Mouse (Mus musculus): ENCODE data around the gene Slbp. TPM values are rescaled to one million over a fixed set of nuclear protein-coding genes. Genes with fewer than 3 reads are reported as not detected.

Slbp gene
- polyA plus RNA-seq, 1 experiment from 2014 or later, result 208 TPM

DNA sequence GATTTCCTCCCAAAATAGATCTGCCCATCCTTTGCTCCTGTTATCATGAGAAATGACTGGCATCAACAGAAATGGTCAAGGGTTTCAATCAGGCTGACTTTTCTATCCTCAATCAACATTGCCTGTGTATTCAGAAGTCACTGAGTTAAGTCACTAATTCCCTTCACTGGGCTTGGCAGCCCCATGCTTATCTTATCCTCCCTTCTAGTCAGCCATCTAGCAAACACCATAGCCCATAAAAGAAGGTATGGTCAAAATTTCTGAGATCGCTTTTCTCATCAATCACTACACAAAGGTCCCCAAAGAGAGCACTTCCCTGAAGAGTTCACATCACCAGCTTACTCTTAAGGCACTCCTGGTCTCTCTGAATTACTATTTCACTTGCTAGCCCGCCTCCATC, 1.4 kb downstream of the Slbp start:
- Histone ChIP-seq H3K27ac (peak overlapping the region; percentile 97; the same call in 1 of the 2 replicates), H3K4me3 (replicated peaks) (peak overlapping the region; percentile 77), H3K9ac (peak overlapping the region; percentile 52; the same call in 1 of the 2 replicates), H3K9me3 (no peaks in the 10 kb centered on the region), H3K36me3 (peaks cover 50% of the 10 kb centered on the region), H3K4me1 (peaks cover 20% of the 10 kb centered on the region), H3K27me3 (replicated peaks) (no peaks in the 10 kb centered on the region), H3K4me2 (peak overlapping the region; percentile 56)
- ATAC-seq (ENCODE audit: insufficient read depth, low FRiP score, low read depth), result no peak
- WGBS, result 12% methylated on average over 2 of the region's 2 CpGs

DNA sequence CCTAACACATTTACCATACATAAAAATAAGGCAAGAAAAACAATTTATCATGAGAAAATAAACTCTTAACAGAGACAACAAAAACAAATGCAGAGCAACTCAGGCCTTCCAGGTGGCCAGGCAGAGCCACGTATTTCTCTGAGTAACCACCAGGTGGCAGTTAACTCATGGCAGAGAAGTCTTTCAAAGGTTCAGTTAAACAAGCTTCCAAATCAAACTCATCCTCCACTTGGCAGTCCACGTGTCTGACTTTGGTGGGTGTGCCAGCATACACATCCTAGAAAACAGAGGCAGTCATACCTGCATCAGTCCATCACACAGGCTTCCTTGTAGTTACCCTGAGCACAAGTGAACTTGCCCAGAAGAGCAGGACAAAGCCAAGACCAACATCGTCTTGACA, 11.7 kb downstream of the Slbp start:
- Histone ChIP-seq H3K4me1 (no peaks in the 10 kb centered on the region), H3K9ac (no peak overlapping the region), H3K9me3 (no peaks in the 10 kb centered on the region), H3K36me3 (peaks cover 41% of the 10 kb centered on the region), H3K27ac (no peak overlapping the region), H3K4me2 (no peak overlapping the region), H3K4me3 (replicated peaks) (no peak overlapping the region), H3K27me3 (replicated peaks) (no peaks in the 10 kb centered on the region)
- 33% methylated on average over 3 of the region's 3 CpGs for WGBS
- no peak for ATAC-seq (ENCODE audit: insufficient read depth, low FRiP score, low read depth)

DNA sequence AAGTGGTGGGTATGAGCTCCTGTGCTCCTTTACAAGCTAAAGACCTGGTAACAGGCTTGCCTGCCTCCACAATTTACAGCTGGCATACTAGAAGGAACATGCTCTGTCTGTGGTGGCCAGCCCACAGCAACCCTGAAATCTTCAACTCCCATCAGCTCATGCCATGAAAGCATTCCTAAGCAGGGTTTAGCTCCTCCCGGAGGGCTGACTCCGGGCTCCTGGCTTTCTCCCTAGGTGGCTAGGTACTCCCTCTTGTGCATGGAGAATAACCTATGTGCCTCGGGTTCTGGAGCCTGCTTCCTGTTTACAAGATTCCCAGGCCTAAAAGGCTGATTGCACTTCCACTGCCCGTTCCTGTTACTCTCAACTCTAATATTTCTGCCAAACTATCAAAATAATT, 13.5 kb downstream of the Slbp start:
- H3K27me3 ChIP-seq (replicated peaks), result no peaks in the 10 kb centered on the region
- no peak overlapping the region for H3K27ac ChIP-seq
- H3K9ac ChIP-seq, result no peak overlapping the region
- ATAC-seq (ENCODE audit: insufficient read depth, low FRiP score, low read depth), result no peak
- peaks cover 34% of the 10 kb centered on the region for H3K36me3 ChIP-seq
- 51% methylated on average over 4 of the region's 4 CpGs for WGBS
- H3K9me3 ChIP-seq, result no peaks in the 10 kb centered on the region
- H3K4me2 ChIP-seq, result no peak overlapping the region
- no peak overlapping the region for H3K4me3 ChIP-seq (replicated peaks)
- no peaks in the 10 kb centered on the region for H3K4me1 ChIP-seq

DNA sequence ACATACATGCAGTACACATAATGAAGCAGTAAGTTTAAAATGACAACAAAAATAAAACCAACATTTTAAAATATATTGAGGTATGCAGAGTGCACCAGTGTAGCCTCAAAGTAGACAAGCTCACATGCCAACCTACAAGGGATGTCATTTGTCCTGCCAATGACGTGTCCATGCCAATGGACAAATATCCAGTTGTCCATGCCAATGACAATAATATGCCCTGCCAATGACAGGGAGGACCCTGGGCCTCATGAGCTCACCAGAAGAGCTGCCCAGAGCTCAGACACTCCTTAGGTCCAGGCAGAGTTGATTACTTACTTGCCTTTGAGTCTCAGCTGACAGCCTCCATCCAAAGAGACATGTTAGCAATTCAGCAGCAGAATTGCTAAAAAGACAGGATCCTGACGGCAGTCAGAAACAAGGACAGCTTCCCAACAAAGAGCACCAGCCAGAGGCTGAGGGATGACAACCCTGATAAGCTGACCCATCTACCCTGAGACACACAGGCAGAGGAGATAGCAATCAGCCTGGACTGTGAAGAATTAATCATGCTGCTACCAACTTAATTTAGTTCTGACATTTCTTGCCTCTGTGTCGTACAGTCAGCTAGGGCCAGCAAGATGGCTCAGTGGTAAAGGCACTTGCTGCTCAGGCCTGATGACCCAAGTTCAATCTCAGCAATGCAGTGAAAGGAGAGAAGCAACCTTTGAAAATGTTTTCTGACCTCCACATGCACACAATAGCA, 14.6 kb downstream of the Slbp start:
- peaks cover 25% of the 10 kb centered on the region for H3K36me3 ChIP-seq
- H3K4me3 ChIP-seq (replicated peaks), result no peak overlapping the region
- no peak overlapping the region for H3K9ac ChIP-seq
- WGBS, result 77% methylated on average over 3 of the region's 3 CpGs
- no peaks in the 10 kb centered on the region for H3K4me1 ChIP-seq
- H3K27me3 ChIP-seq (replicated peaks), result no peaks in the 10 kb centered on the region
- H3K4me2 ChIP-seq, result no peak overlapping the region
- no peaks in the 10 kb centered on the region for H3K9me3 ChIP-seq
- ATAC-seq (ENCODE audit: insufficient read depth, low FRiP score, low read depth), result no peak
- no peak overlapping the region for H3K27ac ChIP-seq

DNA sequence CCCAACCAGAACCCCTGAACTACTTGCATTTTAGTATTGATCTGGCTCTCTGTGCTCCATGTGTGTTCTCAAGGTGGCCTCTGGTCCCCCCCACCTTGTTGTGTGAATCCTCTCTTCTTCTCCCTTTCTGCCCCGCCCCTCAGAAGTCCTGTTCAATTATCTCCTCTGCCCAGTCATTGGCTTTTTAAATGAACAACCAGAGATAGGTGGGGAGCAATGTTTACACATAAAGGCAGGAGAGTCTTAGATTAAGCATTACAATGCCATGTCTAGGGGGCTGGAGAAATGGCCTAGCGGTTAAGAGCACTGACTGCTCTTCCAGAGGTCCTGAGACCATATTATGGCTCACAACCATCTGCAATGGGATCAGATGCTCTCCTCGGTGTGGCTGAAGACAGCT, 17.0 kb downstream of the Slbp start:
- no peak overlapping the region for H3K4me3 ChIP-seq (replicated peaks)
- ATAC-seq (ENCODE audit: insufficient read depth, low FRiP score, low read depth), result no peak
- no peak overlapping the region for H3K4me2 ChIP-seq
- H3K36me3 ChIP-seq, result peaks cover 16% of the 10 kb centered on the region
- H3K27ac ChIP-seq, result no peak overlapping the region
- H3K4me1 ChIP-seq, result 0 out of 2 replicates have a peak, but pooled peaks cover 3% of the 10 kb centered on the region
- no peaks in the 10 kb centered on the region for H3K27me3 ChIP-seq (replicated peaks)
- WGBS, result 84% methylated on average over 3 of the region's 3 CpGs
- H3K9ac ChIP-seq, result no peak overlapping the region
- no peaks in the 10 kb centered on the region for H3K9me3 ChIP-seq

DNA sequence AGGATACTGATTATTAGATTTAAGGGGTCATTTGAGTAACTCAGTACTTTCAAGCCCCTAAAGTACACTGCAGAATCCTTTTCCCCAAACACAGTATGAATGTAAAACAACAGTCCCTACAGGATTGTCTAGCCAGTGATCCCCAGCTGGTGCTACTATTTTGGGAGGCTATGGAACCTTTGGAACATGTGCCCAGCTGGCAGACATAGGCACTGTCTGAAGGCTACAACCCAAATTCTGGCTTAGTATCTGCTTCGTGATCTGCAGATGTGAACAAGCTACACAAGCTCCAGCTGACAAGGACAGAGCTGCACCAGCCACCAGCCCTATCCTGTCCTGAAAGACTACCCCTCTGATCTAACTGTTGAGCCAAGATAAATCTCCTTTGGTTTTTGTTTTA, 19.8 kb downstream of the Slbp start:
- H3K36me3 ChIP-seq, result peaks cover 6% of the 10 kb centered on the region
- H3K9me3 ChIP-seq, result no peaks in the 10 kb centered on the region
- peaks cover 8% of the 10 kb centered on the region; the same call in 1 of the 2 replicates for H3K4me1 ChIP-seq
- WGBS, result 91% methylated on average over 1 of the region's 1 CpGs
- no peak overlapping the region for H3K27ac ChIP-seq
- no peaks in the 10 kb centered on the region for H3K27me3 ChIP-seq (replicated peaks)
- ATAC-seq (ENCODE audit: insufficient read depth, low FRiP score, low read depth), result no peak
- H3K9ac ChIP-seq, result no peak overlapping the region
- H3K4me3 ChIP-seq (replicated peaks), result no peak overlapping the region
- H3K4me2 ChIP-seq, result no peak overlapping the region

DNA sequence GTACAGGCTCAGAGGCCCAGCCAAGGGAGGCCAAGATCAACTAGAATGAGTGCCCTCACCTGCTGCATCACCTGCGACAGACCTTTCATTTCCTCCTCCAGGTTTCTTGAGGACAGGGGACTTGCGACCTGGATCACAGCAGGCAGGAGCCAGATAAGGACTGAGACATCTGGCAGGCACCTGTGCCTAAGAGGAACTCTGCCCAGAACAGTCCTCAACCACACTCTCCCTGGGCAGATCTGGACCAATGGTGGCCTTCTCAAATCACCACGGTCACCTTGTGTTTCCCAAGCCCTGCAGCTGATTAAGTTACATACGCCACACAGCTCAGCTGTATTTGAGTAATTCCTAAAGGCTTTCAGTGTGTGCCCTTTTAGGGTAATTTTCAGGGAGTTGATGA, 21.8 kb downstream of the Slbp start:
- H3K4me3 ChIP-seq (replicated peaks), result peak overlapping the region; percentile 77; the same call in 1 of the 2 replicates
- H3K9me3 ChIP-seq, result no peaks in the 10 kb centered on the region
- no peak for ATAC-seq (ENCODE audit: insufficient read depth, low FRiP score, low read depth)
- 0 out of 2 replicates have a peak, but pooled peaks cover 4% of the 10 kb centered on the region for H3K36me3 ChIP-seq
- H3K4me2 ChIP-seq, result peak overlapping the region; percentile 88
- 52% methylated on average over 4 of the region's 4 CpGs for WGBS
- H3K27me3 ChIP-seq (replicated peaks), result no peaks in the 10 kb centered on the region
- H3K4me1 ChIP-seq, result peaks cover 8% of the 10 kb centered on the region; the same call in 1 of the 2 replicates
- no peak overlapping the region for H3K9ac ChIP-seq
- H3K27ac ChIP-seq, result peak overlapping the region; percentile 76

DNA sequence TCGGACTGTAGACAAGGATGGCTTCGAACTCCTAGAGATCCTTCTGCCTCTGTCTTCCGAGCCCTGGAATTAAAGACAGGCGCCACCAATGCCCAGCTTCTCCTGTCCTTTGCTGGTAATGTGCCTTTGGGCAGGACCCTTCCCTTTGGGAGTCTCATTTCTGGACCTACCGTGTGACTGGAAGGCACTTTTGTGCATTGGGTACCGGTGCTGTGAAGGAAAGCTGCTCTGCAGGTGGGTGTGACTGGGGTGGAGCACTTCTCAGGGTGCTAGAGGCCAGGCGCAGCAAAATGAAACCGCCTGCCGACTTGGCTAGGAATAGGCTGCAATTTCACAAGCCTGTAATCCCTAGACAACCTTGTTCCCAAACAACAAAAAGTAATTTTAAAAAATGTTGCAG, 22.3 kb downstream of the Slbp start:
- Histone ChIP-seq H3K36me3 (no peaks in the 10 kb centered on the region), H3K4me1 (peaks cover 8% of the 10 kb centered on the region; the same call in 1 of the 2 replicates)

DNA sequence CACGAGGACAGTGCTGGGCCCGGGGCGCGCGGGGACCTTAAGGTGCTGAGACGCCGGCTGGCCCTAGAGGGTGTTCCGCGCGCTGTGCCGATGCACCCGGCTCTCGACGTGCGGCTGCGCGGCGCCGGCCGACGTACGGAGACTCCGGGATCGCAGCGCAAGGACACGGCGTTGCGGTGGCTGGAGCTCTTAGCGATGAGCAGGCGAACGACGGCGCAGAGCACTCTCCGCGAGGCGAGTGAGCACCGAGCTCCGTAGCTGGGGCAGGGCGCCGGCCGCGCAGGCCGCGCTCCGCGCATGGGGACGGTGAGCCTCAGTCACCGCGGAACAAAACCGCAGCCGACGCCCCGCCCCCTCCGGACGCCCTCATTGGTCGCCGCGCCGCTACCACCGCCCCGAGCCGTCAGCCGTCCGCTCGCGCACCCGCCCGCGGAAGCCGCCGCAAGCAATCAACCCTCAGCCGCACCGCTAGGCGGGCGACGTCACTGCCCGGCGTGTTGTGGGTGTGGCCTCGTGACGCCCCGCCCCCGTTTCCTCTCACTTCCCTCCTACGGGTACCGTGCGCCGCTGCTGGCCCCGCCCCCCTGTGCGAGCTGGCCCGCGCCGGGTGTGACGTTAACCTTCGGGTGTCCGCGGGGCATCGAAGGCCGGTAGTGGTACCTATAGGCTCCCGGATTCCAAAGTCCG, 22.9 kb downstream of the Slbp start, which contains the start of the genes Fam53a and Gm9903:
TSS of gene Fam53a (minus strand) at position 335 of the 687 bp plus-strand sequence.
TSS of gene Gm9903 (plus strand) at position 625 of the 687 bp plus-strand sequence.
- Histone ChIP-seq H3K27me3 (replicated peaks) (no peaks in the 10 kb centered on the region), H3K4me1 (peaks cover 8% of the 10 kb centered on the region; the same call in 1 of the 2 replicates), H3K36me3 (no peaks in the 10 kb centered on the region), H3K9ac (peak within 1 kb of the TSS; percentile 74), H3K4me2 (peak within 1 kb of the TSS; percentile 88), H3K27ac (peak within 1 kb of the TSS; percentile 93), H3K4me3 (replicated peaks) (peak within 1 kb of the TSS; percentile 77), H3K9me3 (no peaks in the 10 kb centered on the region)
- WGBS, result under 1% methylated on average over 85 of the region's 99 CpGs
- peak; percentile 97 for ATAC-seq (ENCODE audit: insufficient read depth, low FRiP score, low read depth)

More for the DNA sequence above, 22.3 kb downstream of the Slbp start:
- peak overlapping the region; percentile 76 for H3K27ac ChIP-seq
- H3K4me3 ChIP-seq (replicated peaks), result peak overlapping the region; percentile 77
- H3K9ac ChIP-seq, result peak overlapping the region; percentile 30; the same call in 1 of the 2 replicates
- H3K9me3 ChIP-seq, result no peaks in the 10 kb centered on the region
- ATAC-seq (ENCODE audit: insufficient read depth, low FRiP score, low read depth), result peak; percentile 49
- peak overlapping the region; percentile 88 for H3K4me2 ChIP-seq
- H3K27me3 ChIP-seq (replicated peaks), result no peaks in the 10 kb centered on the region
- 3% methylated on average over 9 of the region's 9 CpGs for whole genome bisulfite sequencing

DNA sequence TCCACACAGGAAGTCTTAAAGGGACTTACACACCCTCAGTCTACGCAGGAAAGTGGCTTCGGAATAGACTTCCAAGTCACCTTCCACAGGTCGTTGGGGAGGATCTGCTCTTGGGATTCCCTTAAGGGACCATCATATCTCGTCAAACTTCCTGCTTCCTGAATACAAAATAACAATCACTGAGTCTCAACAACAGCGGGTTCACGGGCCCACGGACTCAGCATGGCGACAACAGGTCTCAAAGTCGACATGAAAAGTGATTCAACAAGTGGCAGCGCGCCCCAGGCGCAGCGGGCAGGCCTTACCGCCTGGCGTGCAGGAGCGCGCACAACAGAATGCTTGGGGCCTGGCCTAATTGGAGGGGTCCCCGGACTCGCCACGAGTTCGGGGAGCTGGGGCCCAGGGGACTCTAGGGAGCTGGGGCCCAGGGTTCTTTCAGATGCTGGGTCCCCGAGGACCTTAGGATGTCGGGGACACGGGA, 23.5 kb downstream of the Slbp start:
- ATAC-seq (ENCODE audit: insufficient read depth, low FRiP score, low read depth), result peak; percentile 16; the same call in 1 of the 2 replicates

DNA sequence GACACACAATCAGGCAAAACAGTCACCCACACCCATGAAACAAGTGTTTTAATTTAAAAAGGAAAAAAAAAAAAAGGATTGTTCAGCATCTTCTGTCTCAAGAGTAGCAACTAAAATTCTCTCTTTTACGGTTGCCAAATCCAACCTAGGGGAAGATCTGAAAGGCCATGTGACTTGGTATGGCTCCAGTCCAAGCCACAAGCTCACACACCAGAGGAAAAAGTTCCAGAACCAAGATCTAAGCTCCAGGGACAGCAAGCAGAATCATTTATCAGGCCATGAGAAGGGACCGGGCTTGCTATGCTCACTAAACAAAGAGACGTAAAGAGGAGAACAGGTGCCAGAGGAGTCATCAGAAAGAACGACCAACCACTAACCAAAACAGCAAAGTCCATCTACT, 24.4 kb downstream of the Slbp start:
- Histone ChIP-seq H3K27ac (no peak overlapping the region; the same call in 1 of the 2 replicates), H3K36me3 (no peaks in the 10 kb centered on the region), H3K27me3 (replicated peaks) (no peaks in the 10 kb centered on the region), H3K9ac (no peak overlapping the region), H3K9me3 (no peaks in the 10 kb centered on the region), H3K4me2 (peak overlapping the region; percentile 78), H3K4me1 (peaks cover 8% of the 10 kb centered on the region; the same call in 1 of the 2 replicates), H3K4me3 (replicated peaks) (peak overlapping the region; percentile 77)
- 25% methylated on average over 4 of the region's 4 CpGs for WGBS
- ATAC-seq (ENCODE audit: insufficient read depth, low FRiP score, low read depth), result no peak

More for the DNA sequence above, 23.5 kb downstream of the Slbp start:
- H3K9me3 ChIP-seq, result no peaks in the 10 kb centered on the region
- no peaks in the 10 kb centered on the region for H3K36me3 ChIP-seq
- H3K4me3 ChIP-seq (replicated peaks), result peak overlapping the region; percentile 77
- WGBS, result under 1% methylated on average over 24 of the region's 24 CpGs
- peak overlapping the region; percentile 78 for H3K4me2 ChIP-seq
- peak overlapping the region; percentile 74 for H3K9ac ChIP-seq
- peaks cover 8% of the 10 kb centered on the region; the same call in 1 of the 2 replicates for H3K4me1 ChIP-seq
- peak overlapping the region; percentile 93 for H3K27ac ChIP-seq
- no peaks in the 10 kb centered on the region for H3K27me3 ChIP-seq (replicated peaks)
